Mouse (Mus musculus) liver, embryonic 16.5 days (tissue): Measurements from ENCODE around the gene Creb1. TPM values are rescaled to one million over a fixed set of nuclear protein-coding genes. Genes with fewer than 3 reads are reported as not detected.
"Not testable (repeated sequence)": the region's sequence is repeated elsewhere in the genome, so short reads cannot be mapped to it uniquely, and the experiment has no call there.

ENCODE experiments used
- ATAC-seq: fragments of 200-750 bp; cut with Nextera tagmentation; 2 replicates; pipeline ENCODE4 v1.8.0; 2017; ENCODE audit warnings: low read depth, mild to moderate bottlenecking, moderate number of reproducible peaks, moderate library complexity
- H3K27ac ChIP-seq: fragments of 300-500 bp; sonication (generic); 2 replicates; pipeline ENCODE4 v1.5.1; 2014; ENCODE audit warnings: mild to moderate bottlenecking, low read length
- H3K27me3 ChIP-seq: fragments of 300-500 bp; sonication (generic); 2 replicates; pipeline ENCODE4 v1.6.1; 2014; ENCODE audit warnings: low read depth, low read length, mixed read lengths; ENCODE audit not compliant: control insufficient read depth, insufficient read depth
- H3K36me3 ChIP-seq: fragments of 300-500 bp; sonication (generic); 2 replicates; pipeline ENCODE4 v1.6.1; 2014; ENCODE audit warnings: mild to moderate bottlenecking; ENCODE audit not compliant: control insufficient read depth, insufficient read depth
- H3K4me1 ChIP-seq: fragments of 300-500 bp; sonication (generic); 2 replicates; pipeline ENCODE4 v1.6.1; 2014; ENCODE audit warnings: low read depth, low read length, mixed read lengths; ENCODE audit not compliant: control insufficient read depth
- H3K4me2 ChIP-seq: fragments of 300-500 bp; sonication (generic); 2 replicates; pipeline ENCODE4 v1.6.1; 2014; ENCODE audit warnings: low read depth, low read length, mixed read lengths
- H3K4me3 ChIP-seq: fragments of 300-500 bp; sonication (generic); 2 replicates; pipeline ENCODE4 v1.5.1; 2014; ENCODE audit warnings: low read depth, mild to moderate bottlenecking, low read length
- H3K9ac ChIP-seq: fragments of 300-500 bp; sonication (generic); 2 replicates; pipeline ENCODE4 v1.6.1; 2014; ENCODE audit warnings: low read depth, low read length
- H3K9me3 ChIP-seq: fragments of 300-500 bp; sonication (generic); replicated peaks from 2 replicates; pipeline ENCODE4 v1.6.1; 2016; ENCODE audit warnings: low read length; ENCODE audit not compliant: control insufficient read depth
- WGBS: fragments of 180-500 bp; shearing (Covaris S2); extraction: QIAGEN DNeasy Blood & Tissue Kit; methylation state at CpG from one replicate; pipeline ENCODE4 v1.1.7; 2014; ENCODE audit not compliant: insufficient replicate concordance; 5-methylcytosine and 5-hydroxymethylcytosine counted together
- polyA plus RNA-seq: library from polyadenylated mRNA; unstranded; fragments of >200 nt; fragmentation: Nextera tagmentation; extraction: Ambion mirVana; gene quantifications from 2 replicates; pipeline ENCODE4 v1.2.1, GENCODE M21; 2015

Gene Creb1
- polyA plus RNA-seq, 1 experiment from 2014 or later = 10.9 TPM

- H3K9me3 ChIP-seq = no peaks in the 10 kb centered on the region
- H3K27me3 ChIP-seq = no peaks in the 10 kb centered on the region
- no peaks in the 10 kb centered on the region for H3K4me1 ChIP-seq
- no peak overlapping the region for H3K4me2 ChIP-seq
- no peak overlapping the region for H3K4me3 ChIP-seq
- peaks cover 6% of the 10 kb centered on the region for H3K36me3 ChIP-seq
- no peak for ATAC-seq
- no peak overlapping the region for H3K27ac ChIP-seq
- H3K9ac ChIP-seq = no peak overlapping the region
These were observed 35.8 kb downstream of the Creb1 start for GRCm38 (mm10) chr1:64568206-64568605.

GRCm38 (mm10) chr1:64576022-64576421 is 43.6 kb downstream of the Creb1 start:
- H3K4me1 ChIP-seq = no peaks in the 10 kb centered on the region
- no peak overlapping the region for H3K27ac ChIP-seq
- H3K9ac ChIP-seq = no peak overlapping the region
- H3K27me3 ChIP-seq = no peaks in the 10 kb centered on the region
- peaks cover 12% of the 10 kb centered on the region for H3K36me3 ChIP-seq
- no peak for ATAC-seq
- no peaks in the 10 kb centered on the region for H3K9me3 ChIP-seq
- no peak overlapping the region for H3K4me2 ChIP-seq
- WGBS = 86% methylated on average over 7 of the region's 7 CpGs
- H3K4me3 ChIP-seq = no peak overlapping the region

- Histone ChIP-seq H3K9me3 (no peaks in the 10 kb centered on the region), H3K4me2 (no peak overlapping the region), H3K27me3 (no peaks in the 10 kb centered on the region), H3K27ac (no peak overlapping the region), H3K4me3 (no peak overlapping the region), H3K36me3 (peaks cover 12% of the 10 kb centered on the region), H3K4me1 (no peaks in the 10 kb centered on the region), H3K9ac (no peak overlapping the region)
- WGBS = 85% methylated on average over 2 of the region's 2 CpGs
- ATAC-seq = no peak
These were observed 44.3 kb downstream of the Creb1 start for GRCm38 (mm10) chr1:64576732-64577131.

GRCm38 (mm10) chr1:64577911-64578310 is 45.5 kb downstream of the Creb1 start:
- 66% methylated on average over 9 of the region's 9 CpGs for WGBS
- H3K4me1 ChIP-seq, H3K9ac ChIP-seq, H3K9me3 ChIP-seq, ATAC-seq, H3K4me2 ChIP-seq, H3K27ac ChIP-seq, H3K27me3 ChIP-seq, H3K4me3 ChIP-seq: not testable (repeated sequence)
- H3K36me3 ChIP-seq = peaks cover 17% of the 10 kb centered on the region

GRCm38 (mm10) chr1:64578801-64579200 is 46.4 kb downstream of the Creb1 start:
- Histone ChIP-seq H3K9me3 (no peaks in the 10 kb centered on the region), H3K4me1 (no peaks in the 10 kb centered on the region), H3K27ac (no peak overlapping the region), H3K9ac (no peak overlapping the region), H3K27me3 (no peaks in the 10 kb centered on the region), H3K36me3 (peaks cover 17% of the 10 kb centered on the region), H3K4me2 (no peak overlapping the region), H3K4me3 (no peak overlapping the region)
- 86% methylated on average over 3 of the region's 3 CpGs for WGBS
- no peak for ATAC-seq

GRCm38 (mm10) chr1:64598926-64599325 is 66.5 kb downstream of the Creb1 start:
- H3K4me3 ChIP-seq = no peak overlapping the region
- 49% methylated on average over 5 of the region's 5 CpGs for WGBS

GRCm38 (mm10) chr1:64600413-64601077 is 68.1 kb downstream of the Creb1 start:
- Histone ChIP-seq H3K27me3 (no peaks in the 10 kb centered on the region), H3K4me2 (no peak overlapping the region), H3K4me1 (no peaks in the 10 kb centered on the region; the same call in 1 of the 2 replicates), H3K9me3 (no peaks in the 10 kb centered on the region), H3K9ac (no peak overlapping the region), H3K4me3 (no peak overlapping the region), H3K36me3 (peaks cover 3% of the 10 kb centered on the region; the same call in 1 of the 2 replicates), H3K27ac (no peak overlapping the region)
- ATAC-seq = no peak
- 81% methylated on average over 7 of the region's 7 CpGs for WGBS

More at GRCm38 (mm10) chr1:64598926-64599325, 66.5 kb downstream of the Creb1 start:
- no peak for ATAC-seq
- Histone ChIP-seq H3K36me3 (peaks cover 3% of the 10 kb centered on the region; the same call in 1 of the 2 replicates), H3K27me3 (no peaks in the 10 kb centered on the region), H3K4me2 (no peak overlapping the region), H3K9me3 (no peaks in the 10 kb centered on the region), H3K27ac (no peak overlapping the region), H3K9ac (no peak overlapping the region), H3K4me1 (no peaks in the 10 kb centered on the region; the same call in 1 of the 2 replicates)

GRCm38 (mm10) chr1:64601242-64601842 is 68.9 kb downstream of the Creb1 start:
- H3K27me3 ChIP-seq = no peaks in the 10 kb centered on the region
- no peak overlapping the region for H3K27ac ChIP-seq
- ATAC-seq = no peak
- WGBS = 75% methylated on average over 6 of the region's 6 CpGs
- no peak overlapping the region for H3K4me2 ChIP-seq
- no peak overlapping the region for H3K9ac ChIP-seq
- H3K36me3 ChIP-seq = peaks cover 3% of the 10 kb centered on the region; the same call in 1 of the 2 replicates
- H3K4me3 ChIP-seq = no peak overlapping the region
- H3K9me3 ChIP-seq = no peaks in the 10 kb centered on the region
- H3K4me1 ChIP-seq = no peaks in the 10 kb centered on the region; the same call in 1 of the 2 replicates

- WGBS = 44% methylated on average over 5 of the region's 5 CpGs
- peaks cover 10% of the 10 kb centered on the region; the same call in 1 of the 2 replicates for H3K36me3 ChIP-seq
- H3K4me3 ChIP-seq = no peak overlapping the region
- no peak overlapping the region for H3K9ac ChIP-seq
- ATAC-seq = no peak
- no peak overlapping the region for H3K27ac ChIP-seq
- H3K4me1 ChIP-seq = no peaks in the 10 kb centered on the region; the same call in 1 of the 2 replicates
- H3K4me2 ChIP-seq = no peak overlapping the region
- H3K27me3 ChIP-seq = no peaks in the 10 kb centered on the region
- H3K9me3 ChIP-seq = no peaks in the 10 kb centered on the region
These were observed 70.9 kb downstream of the Creb1 start for GRCm38 (mm10) chr1:64603381-64603780.
